Mouse (Mus musculus): Measurements from ENCODE around the gene Ovol2. TPM values are rescaled to one million over a fixed set of nuclear protein-coding genes. Genes with fewer than 3 reads are reported as not detected.

Ovol2 gene
- polyA plus RNA-seq, 1 experiment from 2014 or later, result not detected

- H3K27ac ChIP-seq, result peak overlapping the region; percentile 80
- no peak overlapping the region for H3K4me3 ChIP-seq (ENCODE audit: inconsistent target)
- WGBS (ENCODE audit: missing documents), result 51% methylated on average over 9 of the region's 9 CpGs
- no peaks in the 10 kb centered on the region for H3K79me2 ChIP-seq (ENCODE audit: inconsistent target)
- no peaks in the 10 kb centered on the region for H3K36me3 ChIP-seq (ENCODE audit: inconsistent target)
These were observed 36.7 kb downstream of the Ovol2 start for GRCm38 (mm10) chr2:144295145-144295735.

- Histone ChIP-seq H3K79me2 (ENCODE audit: inconsistent target) (no peaks in the 10 kb centered on the region), H3K36me3 (ENCODE audit: inconsistent target) (no peaks in the 10 kb centered on the region), H3K27ac (no peak overlapping the region), H3K4me3 (ENCODE audit: inconsistent target) (no peak overlapping the region)
- over 99% methylated on average over 11 of the region's 11 CpGs for WGBS (ENCODE audit: missing documents)
These were observed 40.2 kb downstream of the Ovol2 start for GRCm38 (mm10) chr2:144291600-144292305.

GRCm38 (mm10) chr2:144290321-144290720 lies 41.6 kb downstream of the Ovol2 start:
- peak overlapping the region; percentile 58 for H3K27ac ChIP-seq
- H3K79me2 ChIP-seq (ENCODE audit: inconsistent target), result no peaks in the 10 kb centered on the region
- 51% methylated on average over 7 of the region's 7 CpGs for WGBS (ENCODE audit: missing documents)
- no peak overlapping the region for H3K4me3 ChIP-seq (ENCODE audit: inconsistent target)
- H3K36me3 ChIP-seq (ENCODE audit: inconsistent target), result no peaks in the 10 kb centered on the region

GRCm38 (mm10) chr2:144281417-144281816 lies 50.5 kb downstream of the Ovol2 start:
- WGBS (ENCODE audit: missing documents), result 90% methylated on average over 3 of the region's 3 CpGs
- no peak overlapping the region for H3K4me3 ChIP-seq (ENCODE audit: inconsistent target)
- no peak overlapping the region for H3K27ac ChIP-seq
- no peaks in the 10 kb centered on the region for H3K79me2 ChIP-seq (ENCODE audit: inconsistent target)
- H3K36me3 ChIP-seq (ENCODE audit: inconsistent target), result no peaks in the 10 kb centered on the region

GRCm38 (mm10) chr2:144280568-144280967 lies 51.4 kb downstream of the Ovol2 start:
- peak overlapping the region; percentile 8; the same call in 1 of the 2 replicates for H3K27ac ChIP-seq

GRCm38 (mm10) chr2:144279742-144280141 lies 52.2 kb downstream of the Ovol2 start:
- no peaks in the 10 kb centered on the region for H3K36me3 ChIP-seq (ENCODE audit: inconsistent target)
- WGBS (ENCODE audit: missing documents), result 86% methylated on average over 5 of the region's 5 CpGs
- H3K4me3 ChIP-seq (ENCODE audit: inconsistent target), result no peak overlapping the region
- H3K27ac ChIP-seq, result peak overlapping the region; percentile 17; the same call in 1 of the 2 replicates
- no peaks in the 10 kb centered on the region; the same call in 1 of the 2 replicates for H3K79me2 ChIP-seq (ENCODE audit: inconsistent target)

More at GRCm38 (mm10) chr2:144280568-144280967, 51.4 kb downstream of the Ovol2 start:
- no peaks in the 10 kb centered on the region for H3K36me3 ChIP-seq (ENCODE audit: inconsistent target)
- H3K79me2 ChIP-seq (ENCODE audit: inconsistent target), result no peaks in the 10 kb centered on the region; the same call in 1 of the 2 replicates
- H3K4me3 ChIP-seq (ENCODE audit: inconsistent target), result no peak overlapping the region
- WGBS (ENCODE audit: missing documents), result 90% methylated on average over 2 of the region's 3 CpGs

- Histone ChIP-seq H3K36me3 (ENCODE audit: inconsistent target) (no peaks in the 10 kb centered on the region), H3K27ac (no peak overlapping the region), H3K79me2 (ENCODE audit: inconsistent target) (peaks cover 24% of the 10 kb centered on the region), H3K4me3 (ENCODE audit: inconsistent target) (no peak overlapping the region)
- 93% methylated on average over 3 of the region's 3 CpGs for WGBS (ENCODE audit: missing documents)
These were observed 55.1 kb downstream of the Ovol2 start for GRCm38 (mm10) chr2:144276885-144277284.

- peak overlapping the region; percentile 84 for H3K27ac ChIP-seq
- H3K36me3 ChIP-seq (ENCODE audit: inconsistent target), result no peaks in the 10 kb centered on the region
- H3K4me3 ChIP-seq (ENCODE audit: inconsistent target), result no peak overlapping the region
- H3K79me2 ChIP-seq (ENCODE audit: inconsistent target), result peaks cover 40% of the 10 kb centered on the region
- 13% methylated on average over 8 of the region's 8 CpGs for WGBS (ENCODE audit: missing documents)
These were observed 57.2 kb downstream of the Ovol2 start for GRCm38 (mm10) chr2:144274741-144275140.

- Histone ChIP-seq H3K79me2 (ENCODE audit: inconsistent target) (peaks cover 67% of the 10 kb centered on the region), H3K27ac (no peak overlapping the region), H3K36me3 (ENCODE audit: inconsistent target) (no peaks in the 10 kb centered on the region), H3K4me3 (ENCODE audit: inconsistent target) (no peak overlapping the region)
- WGBS (ENCODE audit: missing documents), result 91% methylated on average over 11 of the region's 12 CpGs
These were observed 59.9 kb downstream of the Ovol2 start for GRCm38 (mm10) chr2:144272088-144272487.

GRCm38 (mm10) chr2:144270507-144271420 lies 61.2 kb downstream of the Ovol2 start, which contains the start of the genes Mgme1 and Snx5:
TSS of gene Mgme1 (plus strand) at chr2:144270663.
TSS of gene Snx5 (minus strand) at chr2:144270906.
- under 1% methylated on average over 88 of the region's 93 CpGs for WGBS (ENCODE audit: missing documents)
- H3K27ac ChIP-seq, result peak within 1 kb of the TSS; percentile 96

GRCm38 (mm10) chr2:144269679-144270475 lies 62.1 kb downstream of the Ovol2 start:
- WGBS (ENCODE audit: missing documents), result 0% methylated on average over 33 of the region's 33 CpGs
- Histone ChIP-seq H3K36me3 (ENCODE audit: inconsistent target) (no peaks in the 10 kb centered on the region), H3K4me3 (ENCODE audit: inconsistent target) (peak overlapping the region; percentile 95), H3K27ac (peak overlapping the region; percentile 96), H3K79me2 (ENCODE audit: inconsistent target) (peaks cover 88% of the 10 kb centered on the region)

More at GRCm38 (mm10) chr2:144270507-144271420, 61.2 kb downstream of the Ovol2 start, which contains the start of the genes Mgme1 and Snx5:
- H3K4me3 ChIP-seq (ENCODE audit: inconsistent target), result peak within 1 kb of the TSS; percentile 95
- H3K79me2 ChIP-seq (ENCODE audit: inconsistent target), result peaks cover 79% of the 10 kb centered on the region
- H3K36me3 ChIP-seq (ENCODE audit: inconsistent target), result no peaks in the 10 kb centered on the region

- WGBS (ENCODE audit: missing documents), result 3% methylated on average over 11 of the region's 11 CpGs
- peak overlapping the region; percentile 95 for H3K4me3 ChIP-seq (ENCODE audit: inconsistent target)
- peak overlapping the region; percentile 96 for H3K27ac ChIP-seq
- H3K36me3 ChIP-seq (ENCODE audit: inconsistent target), result no peaks in the 10 kb centered on the region
- H3K79me2 ChIP-seq (ENCODE audit: inconsistent target), result peaks cover 94% of the 10 kb centered on the region
These were observed 62.7 kb downstream of the Ovol2 start for GRCm38 (mm10) chr2:144269306-144269650.

- WGBS (ENCODE audit: missing documents), result 4% methylated on average over 6 of the region's 6 CpGs
- Histone ChIP-seq H3K4me3 (ENCODE audit: inconsistent target) (peak overlapping the region; percentile 95), H3K79me2 (ENCODE audit: inconsistent target) (peaks cover 94% of the 10 kb centered on the region), H3K36me3 (ENCODE audit: inconsistent target) (no peaks in the 10 kb centered on the region), H3K27ac (peak overlapping the region; percentile 96)
These were observed 63.3 kb downstream of the Ovol2 start for GRCm38 (mm10) chr2:144268446-144269305.

Measured in macrophage (primary cell).